In genomic region chr3:95623991-95624515, GRCm38 (mm10) we compare ENCODE assay signal across 7 mouse cellular contexts. TPM values are rescaled to one million over a fixed set of nuclear protein-coding genes. Genes with fewer than 3 reads are reported as not detected.
DNase-seq lines count a peak whose midpoint lies in the region; ATAC-seq and TF ChIP-seq lines count a peak whose summit lies in the region.
"Not testable (repeated sequence)": the region's sequence is repeated elsewhere in the genome, so short reads cannot be mapped to it uniquely, and the experiment has no call there.

No protein-coding gene starts in this region.

- WGBS in embryonic facial prominence, embryonic 10.5 days = 72% methylated on average over 5 of the region's 5 CpGs
- WGBS in forebrain, embryonic 14.5 days = 67% methylated on average over 5 of the region's 5 CpGs
- 68% methylated on average over 5 of the region's 5 CpGs for WGBS in heart, embryonic 16.5 days
- 61% methylated on average over 5 of the region's 5 CpGs for WGBS in intestine, postnatal 0 days
- WGBS in liver, embryonic 11.5 days = 62% methylated on average over 5 of the region's 5 CpGs
- WGBS in neural tube, embryonic 14.5 days = 69% methylated on average over 5 of the region's 5 CpGs

- not testable (repeated sequence) for DNase-seq in embryonic facial prominence, embryonic 10.5 days (ENCODE audit: low spot score); forebrain, embryonic 14.5 days (ENCODE audit: low spot score); liver, embryonic 11.5 days (ENCODE audit: low spot score)

- peaks cover 20% of the 10 kb centered on the region for H3K4me1 ChIP-seq in embryonic facial prominence, embryonic 10.5 days
- H3K4me1 ChIP-seq in forebrain, embryonic 14.5 days (ENCODE audit: control insufficient read depth, insufficient read depth, low read length); heart, embryonic 16.5 days (ENCODE audit: control insufficient read depth, insufficient read depth, low read length); intestine, postnatal 0 days (replicated peaks; ENCODE audit: control insufficient read depth, insufficient read depth, low read length); liver, embryonic 11.5 days (replicated peaks; ENCODE audit: control insufficient read depth, insufficient read depth, low read length): not testable (repeated sequence)
- peaks cover 48% of the 10 kb centered on the region for H3K4me1 ChIP-seq in megakaryocyte, embryonic 14.5 days
- H3K4me1 ChIP-seq in neural tube, embryonic 14.5 days (ENCODE audit: control insufficient read depth, insufficient read depth, low read length) = peaks cover 16% of the 10 kb centered on the region

- H3K4me2 ChIP-seq in forebrain, embryonic 14.5 days (ENCODE audit: low read length) = peak overlapping the region; percentile 55
- H3K4me2 ChIP-seq in heart, embryonic 16.5 days (ENCODE audit: low read depth, low read length) = peak overlapping the region; percentile 60
- peak overlapping the region; percentile 68 for H3K4me2 ChIP-seq in intestine, postnatal 0 days (replicated peaks; ENCODE audit: low read depth)
- peak overlapping the region; percentile 73 for H3K4me2 ChIP-seq in liver, embryonic 11.5 days
- H3K4me2 ChIP-seq in neural tube, embryonic 14.5 days (ENCODE audit: low read depth, low read length) = peak overlapping the region; percentile 50

- H3K9ac ChIP-seq in forebrain, embryonic 14.5 days (ENCODE audit: low read length) = peak overlapping the region; percentile 56
- H3K9ac ChIP-seq in heart, embryonic 16.5 days (ENCODE audit: low read length) = peak overlapping the region; percentile 63
- peak overlapping the region; percentile 67; the same call in 1 of the 2 replicates for H3K9ac ChIP-seq in intestine, postnatal 0 days (ENCODE audit: low read depth, low read length)
- peak overlapping the region; percentile 61; the same call in 1 of the 2 replicates for H3K9ac ChIP-seq in liver, embryonic 11.5 days (ENCODE audit: low read depth, low read length)
- not testable (repeated sequence) for H3K9ac ChIP-seq in neural tube, embryonic 14.5 days (replicated peaks; ENCODE audit: low read depth, low read length)

- peaks cover 48% of the 10 kb centered on the region for H3K36me3 ChIP-seq in embryonic facial prominence, embryonic 10.5 days (replicated peaks)
- H3K36me3 ChIP-seq in forebrain, embryonic 14.5 days (ENCODE audit: control insufficient read depth, insufficient read depth, low read length) = peaks cover 37% of the 10 kb centered on the region
- H3K36me3 ChIP-seq in heart, embryonic 16.5 days (ENCODE audit: control insufficient read depth, insufficient read depth) = peaks cover 14% of the 10 kb centered on the region
- peaks cover 27% of the 10 kb centered on the region for H3K36me3 ChIP-seq in intestine, postnatal 0 days (ENCODE audit: control insufficient read depth, insufficient read depth)
- peaks cover 19% of the 10 kb centered on the region for H3K36me3 ChIP-seq in liver, embryonic 11.5 days (ENCODE audit: control insufficient read depth, insufficient read depth, low read length)
- peaks cover 51% of the 10 kb centered on the region for H3K36me3 ChIP-seq in megakaryocyte, embryonic 14.5 days (replicated peaks; ENCODE audit: low read length)
- peaks cover 17% of the 10 kb centered on the region for H3K36me3 ChIP-seq in neural tube, embryonic 14.5 days (ENCODE audit: control insufficient read depth, insufficient read depth, low read length)

- peak overlapping the region; percentile 93 for H3K27ac ChIP-seq in embryonic facial prominence, embryonic 10.5 days (replicated peaks)
- peak overlapping the region; percentile 54; the same call in 1 of the 2 replicates for H3K27ac ChIP-seq in forebrain, embryonic 14.5 days (ENCODE audit: low read depth, low read length)
- H3K27ac ChIP-seq in heart, embryonic 16.5 days (ENCODE audit: low read length) = peak overlapping the region; percentile 82
- peak overlapping the region; percentile 84; the same call in 1 of the 2 replicates for H3K27ac ChIP-seq in intestine, postnatal 0 days (ENCODE audit: low read depth, low read length)
- 0 out of 2 replicates have a peak overlapping the region, but pooled peaks have one; percentile 60 for H3K27ac ChIP-seq in liver, embryonic 11.5 days (ENCODE audit: low read depth, low read length)
- peak overlapping the region; percentile 94 for H3K27ac ChIP-seq in neural tube, embryonic 14.5 days (ENCODE audit: low read depth, low read length)

- not testable (repeated sequence) for TF ChIP-seq CTCF in intestine, postnatal 0 days (IDR thresholded peaks at IDR 0.05; ENCODE audit: low read depth)

- not testable (repeated sequence) for ATAC-seq in forebrain, embryonic 14.5 days; heart, embryonic 16.5 days (replicated peaks; ENCODE audit: extremely low read depth, insufficient read depth, low FRiP score); intestine, postnatal 0 days; liver, embryonic 11.5 days (replicated peaks; ENCODE audit: low FRiP score); neural tube, embryonic 14.5 days (ENCODE audit: low read depth)

- H3K9me3 ChIP-seq in embryonic facial prominence, embryonic 10.5 days; forebrain, embryonic 14.5 days (replicated peaks; ENCODE audit: control insufficient read depth, low read length); heart, embryonic 16.5 days (replicated peaks; ENCODE audit: control insufficient read depth, low read length); intestine, postnatal 0 days (ENCODE audit: control insufficient read depth); liver, embryonic 11.5 days (ENCODE audit: control insufficient read depth, low read length); megakaryocyte, embryonic 14.5 days; neural tube, embryonic 14.5 days (ENCODE audit: control insufficient read depth, low read length): not testable (repeated sequence)

- H3K4me3 ChIP-seq in embryonic facial prominence, embryonic 10.5 days = peak overlapping the region; percentile 77
- H3K4me3 ChIP-seq in forebrain, embryonic 14.5 days (ENCODE audit: low read depth, low read length) = peak overlapping the region; percentile 60
- H3K4me3 ChIP-seq in heart, embryonic 16.5 days (ENCODE audit: low read length) = peak overlapping the region; percentile 72
- peak overlapping the region; percentile 72 for H3K4me3 ChIP-seq in intestine, postnatal 0 days (ENCODE audit: low read depth, low read length)
- H3K4me3 ChIP-seq in liver, embryonic 11.5 days (ENCODE audit: low read depth, low read length) = peak overlapping the region; percentile 68
- H3K4me3 ChIP-seq in megakaryocyte, embryonic 14.5 days (replicated peaks) = peak overlapping the region; percentile 93
- H3K4me3 ChIP-seq in neural tube, embryonic 14.5 days (ENCODE audit: low read depth, low read length) = peak overlapping the region; percentile 64

- H3K27me3 ChIP-seq in embryonic facial prominence, embryonic 10.5 days (replicated peaks; ENCODE audit: low read depth, poor library complexity, severe bottlenecking); forebrain, embryonic 14.5 days (replicated peaks; ENCODE audit: control insufficient read depth, insufficient read depth, low read length); heart, embryonic 16.5 days (ENCODE audit: control insufficient read depth, insufficient read depth, low read length); intestine, postnatal 0 days (replicated peaks; ENCODE audit: control insufficient read depth, insufficient read depth, low read length); liver, embryonic 11.5 days (replicated peaks; ENCODE audit: control insufficient read depth, insufficient read depth, low read length); megakaryocyte, embryonic 14.5 days (replicated peaks); neural tube, embryonic 14.5 days (ENCODE audit: control insufficient read depth, insufficient read depth, low read length): not testable (repeated sequence)

RNA-seq across cellular contexts. Expression of gene Ensa, which starts 0.7 kb away (rescaled TPM):
- polyA plus RNA-seq in embryonic facial prominence, embryonic 10.5 days (2016; fragmentation: Nextera tagmentation; extraction: Ambion mirVana) = 79.1 and 79.7 TPM in 2 replicates
- polyA plus RNA-seq in forebrain, embryonic 14.5 days (2014; fragmentation: Nextera tagmentation; extraction: Ambion mirVana) = 97.2 and 106 TPM in 2 replicates
- 51.1 and 53.0 TPM in 2 replicates for polyA plus RNA-seq in heart, embryonic 16.5 days (2015; fragmentation: Nextera tagmentation; extraction: Ambion mirVana)
- 44.0 and 48.2 TPM in 2 replicates for polyA plus RNA-seq in intestine, postnatal 0 days (2015; fragmentation: Nextera tagmentation; extraction: Ambion mirVana)
- polyA plus RNA-seq in liver, embryonic 11.5 days (2014; fragmentation: Nextera tagmentation; extraction: Ambion mirVana) = 51.3 and 55.8 TPM in 2 replicates
- 21.1 and 41.0 TPM in 2 replicates for polyA plus RNA-seq in megakaryocyte, embryonic 14.5 days (2012; ENCODE audit: insufficient read depth, low replicate concordance)
- 94.2 and 101 TPM in 2 replicates for polyA plus RNA-seq in neural tube, embryonic 14.5 days (2014; fragmentation: Nextera tagmentation; extraction: Ambion mirVana)

RNA-seq across cellular contexts. Expression of gene Mcl1, which starts 34.5 kb away (rescaled TPM):
- 49.5 and 50.0 TPM in 2 replicates for polyA plus RNA-seq in embryonic facial prominence, embryonic 10.5 days (2016; fragmentation: Nextera tagmentation; extraction: Ambion mirVana)
- polyA plus RNA-seq in forebrain, embryonic 14.5 days (2014; fragmentation: Nextera tagmentation; extraction: Ambion mirVana) = 50.3 and 50.8 TPM in 2 replicates
- 31.9 and 38.3 TPM in 2 replicates for polyA plus RNA-seq in heart, embryonic 16.5 days (2015; fragmentation: Nextera tagmentation; extraction: Ambion mirVana)
- 52.4 and 53.3 TPM in 2 replicates for polyA plus RNA-seq in intestine, postnatal 0 days (2015; fragmentation: Nextera tagmentation; extraction: Ambion mirVana)
- 52.2 and 57.7 TPM in 2 replicates for polyA plus RNA-seq in liver, embryonic 11.5 days (2014; fragmentation: Nextera tagmentation; extraction: Ambion mirVana)
- polyA plus RNA-seq in megakaryocyte, embryonic 14.5 days (2012; ENCODE audit: insufficient read depth, low replicate concordance) = 222 and 245 TPM in 2 replicates
- polyA plus RNA-seq in neural tube, embryonic 14.5 days (2014; fragmentation: Nextera tagmentation; extraction: Ambion mirVana) = 49.0 and 65.6 TPM in 2 replicates

RNA-seq across cellular contexts. Expression of gene Golph3l, which starts 35.3 kb away (rescaled TPM):
- 29.7 and 30.3 TPM in 2 replicates for polyA plus RNA-seq in embryonic facial prominence, embryonic 10.5 days (2016; fragmentation: Nextera tagmentation; extraction: Ambion mirVana)
- polyA plus RNA-seq in forebrain, embryonic 14.5 days (2014; fragmentation: Nextera tagmentation; extraction: Ambion mirVana) = 40.7 and 43.5 TPM in 2 replicates
- 25.7 and 27.9 TPM in 2 replicates for polyA plus RNA-seq in heart, embryonic 16.5 days (2015; fragmentation: Nextera tagmentation; extraction: Ambion mirVana)
- polyA plus RNA-seq in intestine, postnatal 0 days (2015; fragmentation: Nextera tagmentation; extraction: Ambion mirVana) = 26.9 and 27.6 TPM in 2 replicates
- polyA plus RNA-seq in liver, embryonic 11.5 days (2014; fragmentation: Nextera tagmentation; extraction: Ambion mirVana) = 29.8 and 34.3 TPM in 2 replicates
- polyA plus RNA-seq in megakaryocyte, embryonic 14.5 days (2012; ENCODE audit: insufficient read depth, low replicate concordance) = 2.0 TPM in 1 of 2 replicates, not detected in the other
- 29.5 and 32.4 TPM in 2 replicates for polyA plus RNA-seq in neural tube, embryonic 14.5 days (2014; fragmentation: Nextera tagmentation; extraction: Ambion mirVana)
